Mouse (Mus musculus) MN1 (cell line): ENCODE results near the gene Cntd1.

Experiments used
- DNase-seq: peaks from one replicate; pipeline ENCODE4 v3.0.0-alpha.2; 2016; ENCODE audit warnings: low spot score

Cntd1 gene

GRCm38 (mm10) chr11:101253613-101254389, 25.0 kb upstream of the Cntd1 start, which contains the start of gene Vps25:
Vps25 (plus strand) TSS chr11:101253707.
- DNase-seq = peak; percentile 88

- no peak for DNase-seq
Measured at GRCm38 (mm10) chr11:101255826-101256775, 22.7 kb upstream of the Cntd1 start.

GRCm38 (mm10) chr11:101259261-101259712, 19.5 kb upstream of the Cntd1 start:
- peak; percentile 89 for DNase-seq

- DNase-seq = peak; percentile 66
Measured at GRCm38 (mm10) chr11:101259948-101260825, 18.6 kb upstream of the Cntd1 start, which contains the start of gene Wnk4. Wnk4 (plus strand) TSS chr11:101260567.

DNA sequence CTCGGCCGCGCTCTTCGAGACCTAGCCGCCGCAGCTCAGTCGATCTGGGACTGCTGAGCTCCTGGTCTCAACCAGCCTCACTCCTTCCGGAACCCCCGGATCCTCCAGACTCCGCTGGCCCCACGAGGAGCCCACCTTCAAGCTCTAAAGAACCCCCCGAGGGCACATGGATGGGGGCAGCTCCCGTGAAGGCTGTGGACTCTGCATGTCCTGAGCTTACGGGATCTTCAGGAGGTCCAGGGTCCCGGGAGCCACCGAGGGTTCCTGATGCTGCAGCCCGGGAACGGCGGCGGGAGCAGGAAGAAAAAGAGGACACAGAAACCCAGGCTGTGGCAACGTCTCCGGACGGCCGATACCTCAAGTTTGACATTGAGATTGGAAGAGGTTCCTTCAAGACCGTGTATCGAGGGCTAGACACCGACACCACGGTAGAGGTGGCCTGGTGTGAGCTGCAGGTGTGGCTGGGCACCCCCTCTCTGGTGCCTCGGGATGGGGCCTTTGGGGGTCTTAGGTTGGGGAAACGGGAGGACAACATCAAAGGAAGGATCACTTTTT, 17.9 kb upstream of the Cntd1 start:
- DNase-seq = peak; percentile 36

- DNase-seq = no peak
Measured at GRCm38 (mm10) chr11:101262272-101262967, 16.4 kb upstream of the Cntd1 start.

- no peak for DNase-seq
Measured at GRCm38 (mm10) chr11:101263138-101263988, 15.4 kb upstream of the Cntd1 start.

GRCm38 (mm10) chr11:101263989-101264280, 14.9 kb upstream of the Cntd1 start:
- DNase-seq = no peak

DNA sequence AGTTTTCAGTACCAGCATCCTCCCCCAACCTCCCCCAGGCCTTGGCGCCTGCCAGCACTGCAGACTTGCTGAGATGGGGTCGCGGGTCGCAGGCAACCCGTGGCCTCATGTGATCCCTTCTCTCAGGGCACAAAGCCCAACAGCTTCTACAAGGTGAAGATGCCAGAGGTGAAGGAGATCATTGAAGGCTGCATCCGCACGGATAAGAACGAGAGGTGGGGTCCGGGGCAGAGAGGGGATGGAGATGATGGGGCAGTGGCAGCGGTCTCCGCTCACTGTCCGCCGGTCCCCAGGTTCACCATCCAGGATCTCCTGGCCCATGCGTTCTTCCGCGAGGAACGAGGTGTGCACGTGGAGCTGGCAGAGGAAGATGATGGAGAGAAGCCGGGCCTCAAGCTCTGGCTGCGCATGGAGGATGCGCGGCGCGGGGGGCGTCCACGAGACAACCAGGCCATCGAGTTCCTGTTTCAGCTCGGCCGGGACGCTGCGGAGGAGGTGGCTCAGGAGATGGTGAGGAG, 13.8 kb upstream of the Cntd1 start:
- DNase-seq = no peak

- DNase-seq = no peak
Measured at GRCm38 (mm10) chr11:101265906-101266305, 12.9 kb upstream of the Cntd1 start.

- peak; percentile 44 for DNase-seq
Measured at GRCm38 (mm10) chr11:101269577-101270116, 9.2 kb upstream of the Cntd1 start.

DNA sequence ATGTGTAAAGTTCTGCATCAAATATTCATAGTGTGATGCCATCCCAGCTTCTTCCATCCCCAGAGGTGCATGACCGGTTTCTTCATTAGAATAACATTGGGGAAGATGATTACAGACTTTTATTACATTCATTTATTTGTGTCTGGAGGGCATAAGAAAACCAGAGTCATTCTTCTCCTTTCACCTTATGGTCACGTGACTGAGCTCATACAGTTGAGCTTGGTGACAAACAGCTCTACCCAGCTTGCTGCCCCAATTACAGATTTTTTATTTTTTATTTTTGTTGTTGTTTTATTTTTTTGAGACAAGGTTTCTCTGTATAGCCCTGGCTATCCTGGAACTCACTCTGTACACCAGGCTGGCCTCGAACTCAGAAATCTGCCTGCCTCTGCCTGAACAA, 6.4 kb upstream of the Cntd1 start:
- no peak for DNase-seq

DNA sequence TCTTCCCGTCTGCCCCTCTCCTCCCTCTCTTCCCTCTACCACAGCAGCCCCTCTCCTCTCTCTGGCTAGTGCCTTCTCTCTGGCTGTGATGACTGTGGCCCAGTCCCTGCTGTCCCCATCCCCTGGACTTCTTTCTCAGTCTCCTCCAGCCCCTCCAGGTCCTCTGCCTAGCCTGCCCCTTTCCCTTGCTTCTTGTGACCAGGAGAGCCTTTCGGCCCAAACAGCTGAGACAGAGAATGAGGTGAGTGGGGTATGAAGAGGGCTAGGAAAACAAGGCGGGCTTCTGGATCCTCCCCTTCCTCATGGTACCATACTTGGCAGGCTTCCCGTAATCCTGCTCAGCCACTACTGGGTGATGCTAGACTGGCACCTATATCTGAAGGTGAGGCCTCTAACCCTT, 3.5 kb upstream of the Cntd1 start:
- no peak for DNase-seq

GRCm38 (mm10) chr11:101276319-101277070, 2.3 kb upstream of the Cntd1 start:
- DNase-seq = no peak

GRCm38 (mm10) chr11:101277381-101278222, 1.2 kb upstream of the Cntd1 start:
- DNase-seq = peak; percentile 59

GRCm38 (mm10) chr11:101279193-101279569, 369 bp downstream of the Cntd1 start:
- DNase-seq = no peak

GRCm38 (mm10) chr11:101280837-101281236, 2.0 kb downstream of the Cntd1 start:
- DNase-seq = no peak

DNA sequence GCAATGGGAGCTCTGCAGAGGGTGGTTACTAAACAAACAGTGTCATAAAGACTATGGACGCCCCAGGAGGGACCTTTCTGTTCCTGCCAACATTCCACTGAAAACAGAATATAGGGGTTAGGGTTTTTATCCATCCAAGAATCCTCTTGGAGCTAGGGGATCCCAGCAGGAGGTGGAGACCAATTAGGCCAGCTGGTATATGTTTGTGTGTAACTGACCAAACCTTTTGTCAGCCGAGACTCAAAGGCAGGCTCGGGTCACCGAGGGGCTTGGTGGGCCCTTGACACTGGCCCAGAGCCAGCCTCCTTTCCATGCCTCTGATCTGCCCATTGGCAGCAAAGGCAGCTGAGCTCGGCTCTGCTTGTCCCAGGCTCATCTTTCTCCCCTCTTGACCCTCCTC, 4.1 kb downstream of the Cntd1 start:
- no peak for DNase-seq
